Mouse (Mus musculus): ENCODE results near the gene Blzf1. TPM values are rescaled to one million over a fixed set of nuclear protein-coding genes. Genes with fewer than 3 reads are reported as not detected.

Gene Blzf1
- polyA plus RNA-seq, 1 experiment from 2014 or later: 41.9 TPM

Other genes starting within 250 kb of the Blzf1 start
- gene Sell, start 245.5 kb downstream of the Blzf1 start, polyA plus RNA-seq (2015; fragmentation: Nextera tagmentation; extraction: Ambion mirVana): 1.1 and 1.4 TPM in 2 replicates
- 0.20 and 0.21 TPM in 2 replicates for gene Selp, start 192.2 kb downstream of the Blzf1 start, polyA plus RNA-seq (2015; fragmentation: Nextera tagmentation; extraction: Ambion mirVana)
- 0.11 and 0.26 TPM in 2 replicates for gene F5, start 155.7 kb downstream of the Blzf1 start, polyA plus RNA-seq (2015; fragmentation: Nextera tagmentation; extraction: Ambion mirVana)
- 9.0 and 11.1 TPM in 2 replicates for gene Slc19a2, start 58.4 kb downstream of the Blzf1 start, polyA plus RNA-seq (2015; fragmentation: Nextera tagmentation; extraction: Ambion mirVana)
- 12.2 and 16.7 TPM in 2 replicates for gene Ccdc181, start 31.9 kb downstream of the Blzf1 start, polyA plus RNA-seq (2015; fragmentation: Nextera tagmentation; extraction: Ambion mirVana)
- gene Nme7, start 3.4 kb downstream of the Blzf1 start, polyA plus RNA-seq (2015; fragmentation: Nextera tagmentation; extraction: Ambion mirVana): 39.7 and 43.7 TPM in 2 replicates
- 46.1 and 49.7 TPM in 2 replicates for gene Atp1b1, start 150.9 kb upstream of the Blzf1 start, polyA plus RNA-seq (2015; fragmentation: Nextera tagmentation; extraction: Ambion mirVana)

Data from embryonic facial prominence, embryonic 15.5 days (tissue).